Mouse (Mus musculus): Measurements from ENCODE around the gene Cbr4.

Gene Cbr4

DNA sequence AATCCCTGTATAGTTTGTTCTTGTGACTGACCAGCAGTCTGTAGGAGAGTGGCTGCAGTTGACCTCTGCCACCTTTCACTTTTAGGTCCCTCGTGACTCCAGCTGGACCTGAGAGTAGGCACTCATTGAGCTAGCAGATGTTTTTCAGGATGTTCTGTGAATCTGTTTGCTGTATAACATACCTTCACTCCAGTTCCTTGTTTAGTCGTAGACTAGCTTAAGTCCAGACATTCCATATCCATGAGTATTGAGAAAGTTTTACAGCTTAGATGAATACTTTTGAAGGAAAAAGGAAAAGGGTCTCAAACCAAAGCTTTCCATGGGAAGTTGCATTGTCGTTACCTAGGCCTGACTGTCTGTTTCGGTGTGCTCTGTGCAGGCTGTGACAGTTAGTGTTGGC is 9.6 kb downstream of the Cbr4 start:
- DNase-seq: no peak

GRCm38 (mm10) chr8:61499035-61499434 is 11.5 kb downstream of the Cbr4 start:
- peak; percentile 57 for DNase-seq

DNA sequence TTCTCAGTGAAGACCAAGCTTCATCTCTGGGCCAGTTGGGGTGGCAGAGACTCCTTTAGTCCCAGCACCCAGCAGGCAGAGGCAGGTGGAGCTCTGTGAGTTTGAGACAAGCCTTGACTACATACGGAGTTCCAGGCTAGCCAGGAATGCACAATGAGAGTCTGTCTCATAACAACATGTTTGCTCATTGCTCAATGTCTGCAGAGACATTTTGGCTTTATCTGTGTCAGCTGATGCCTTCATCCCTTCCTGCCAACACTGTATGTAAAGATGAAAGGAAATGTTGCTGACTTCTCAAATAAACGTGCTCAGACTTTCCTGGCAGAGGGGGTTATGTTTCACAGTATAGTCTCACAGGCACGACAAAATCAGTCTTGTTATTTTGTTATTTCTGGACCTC is 13.4 kb downstream of the Cbr4 start:
- no peak for DNase-seq

DNA sequence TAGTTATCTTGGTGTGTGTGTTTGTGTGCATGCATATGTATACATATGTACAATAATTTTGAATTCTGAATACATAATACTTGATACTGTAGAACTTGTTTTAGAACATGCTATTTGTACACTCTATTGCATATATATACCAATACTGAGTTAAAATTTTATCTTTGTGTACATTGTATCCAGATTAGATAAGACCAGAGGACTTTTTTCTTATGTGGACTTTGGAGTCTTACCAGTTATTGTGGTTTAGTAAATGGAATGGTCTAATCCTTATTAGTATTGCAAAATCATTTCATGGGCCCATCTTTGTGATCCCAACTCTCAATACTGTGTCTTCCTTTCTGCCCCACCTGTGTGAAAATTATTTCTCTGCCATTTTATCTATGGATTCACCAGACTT is 14.7 kb downstream of the Cbr4 start:
- DNase-seq: no peak

DNA sequence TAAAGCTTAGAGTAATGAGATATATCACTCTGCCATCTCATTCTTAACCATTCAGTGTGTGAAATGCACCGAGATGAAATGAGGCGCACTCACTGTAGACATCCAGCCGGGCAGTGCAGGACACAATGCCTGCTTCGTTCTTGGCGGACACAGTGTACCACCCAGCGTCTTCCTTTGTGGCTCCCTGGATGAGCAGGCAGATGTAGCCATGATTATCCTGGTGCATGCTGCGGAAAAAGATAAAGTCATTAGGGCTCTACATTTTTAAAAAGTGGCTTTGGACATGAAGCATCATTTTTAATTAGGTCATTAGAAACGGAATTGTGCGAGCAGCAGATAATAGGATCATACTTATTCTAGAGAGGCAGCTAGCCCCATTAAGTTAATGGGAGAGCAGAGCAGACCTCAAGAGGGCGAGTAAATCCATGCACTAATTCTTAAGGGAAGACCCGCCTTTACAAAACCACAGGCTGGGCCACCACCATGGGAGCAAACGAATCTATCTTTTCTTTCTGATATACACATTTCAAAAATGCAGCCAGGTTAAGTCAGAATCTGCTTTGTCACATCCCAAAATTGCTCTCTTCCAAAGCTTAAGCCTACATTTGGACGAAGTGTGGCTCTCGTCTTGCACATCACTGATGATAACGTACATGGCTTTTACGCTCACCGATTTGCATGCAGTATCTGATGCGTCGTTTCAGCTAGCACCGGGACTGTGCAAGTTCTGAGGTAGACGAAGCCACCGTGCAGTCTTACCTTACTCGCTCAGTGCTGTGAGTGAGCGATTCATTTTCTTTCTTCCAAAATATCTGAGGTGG is 27.8 kb downstream of the Cbr4 start:
- DNase-seq: no peak

DNA sequence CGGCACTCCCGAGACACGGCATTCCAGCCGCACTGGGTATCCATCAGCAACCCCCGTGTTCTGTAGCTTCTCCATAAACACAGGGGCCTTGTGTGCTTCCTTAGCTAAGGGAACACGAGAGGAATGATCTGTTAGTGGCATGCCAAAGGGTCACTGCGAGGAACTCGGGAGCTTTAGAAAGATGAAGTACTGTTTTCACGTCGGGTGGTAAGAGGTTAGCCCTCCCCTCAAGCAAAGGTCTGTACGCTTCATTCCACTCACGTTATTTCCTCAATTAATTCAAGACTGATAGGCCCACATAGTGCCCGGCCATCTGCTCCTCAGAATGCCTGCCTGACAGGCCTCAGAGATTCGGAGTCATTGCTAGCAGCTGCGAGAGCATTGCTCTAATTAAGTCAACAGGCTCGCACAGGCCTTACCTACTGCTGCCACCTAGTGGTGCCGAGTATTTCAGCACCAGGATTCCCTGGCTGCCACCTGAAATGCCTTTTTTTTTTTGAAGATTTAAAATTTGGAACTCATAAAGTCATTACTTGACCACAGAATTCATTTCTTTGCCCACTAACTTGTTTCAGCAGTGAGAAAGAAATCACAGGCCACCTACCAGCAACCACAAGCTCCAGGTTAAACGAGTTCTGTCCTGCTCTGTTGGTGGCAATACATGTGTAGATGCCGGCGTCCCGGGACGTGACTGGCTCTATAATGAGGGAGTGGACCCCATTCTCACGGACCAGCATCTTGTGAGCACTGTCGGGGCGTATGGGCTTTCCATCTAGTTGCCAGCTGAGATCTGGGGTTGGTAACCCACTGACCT is 28.6 kb downstream of the Cbr4 start:
- peak; percentile 89 for DNase-seq

- DNase-seq: no peak
Observed at GRCm38 (mm10) chr8:61516745-61517501, 29.4 kb downstream of the Cbr4 start.

DNA sequence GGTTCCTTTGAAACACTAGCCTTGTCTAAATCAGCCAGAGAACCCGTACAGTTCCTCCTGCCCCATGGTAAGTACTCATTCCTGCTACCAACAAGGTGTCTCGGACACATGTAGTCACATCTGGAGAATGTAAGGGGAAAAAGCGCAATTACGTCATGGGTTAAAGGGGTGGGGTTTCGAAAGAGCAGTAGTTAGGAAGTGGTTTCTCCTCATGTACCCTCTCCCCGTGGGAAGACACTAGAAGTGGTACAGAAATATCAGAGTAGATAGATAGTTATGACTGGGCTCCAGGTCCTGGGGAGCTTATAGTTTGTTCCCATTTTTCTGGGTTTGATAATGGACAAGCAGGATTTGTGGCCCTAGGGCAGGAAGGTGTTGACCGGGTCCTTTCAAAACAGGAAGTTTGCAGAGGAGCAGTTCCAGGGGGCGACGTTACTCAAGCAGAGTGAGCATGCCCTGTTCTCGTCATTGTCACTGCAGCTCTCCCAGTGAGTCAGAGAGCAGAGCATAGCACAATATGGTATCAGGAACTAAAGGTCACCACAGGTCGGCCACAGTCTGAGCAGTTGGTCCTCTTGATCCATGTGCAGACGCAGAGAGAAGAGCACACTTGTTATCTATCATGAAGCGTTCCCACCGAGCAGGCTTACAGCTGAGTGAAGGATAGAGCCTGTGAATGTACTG is 30.1 kb downstream of the Cbr4 start:
- no peak for DNase-seq

DNA sequence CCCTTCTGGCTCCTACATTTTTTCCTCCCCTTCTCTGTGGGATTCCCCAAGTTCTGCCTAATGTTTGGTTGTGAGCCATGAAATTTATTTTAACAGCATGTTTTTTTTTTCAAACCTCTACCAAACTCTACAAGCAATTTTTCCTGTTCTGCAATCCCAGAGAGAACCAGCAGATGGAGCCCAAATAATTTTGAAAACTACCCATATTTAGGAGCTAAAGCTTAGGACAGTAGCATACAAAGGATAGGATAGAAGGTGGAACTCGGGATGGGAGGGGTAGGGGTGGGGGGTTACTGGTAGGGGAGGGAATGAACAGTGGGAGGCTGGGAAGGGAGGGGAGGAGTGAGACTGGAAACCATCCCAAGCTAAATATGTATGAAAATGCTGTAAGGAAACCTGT is 34.6 kb downstream of the Cbr4 start:
- DNase-seq: peak; percentile 56

- no peak for DNase-seq
Observed at GRCm38 (mm10) chr8:61527037-61527436, 39.5 kb downstream of the Cbr4 start.

GRCm38 (mm10) chr8:61528197-61528596 is 40.7 kb downstream of the Cbr4 start:
- no peak for DNase-seq

- DNase-seq: no peak
Observed at GRCm38 (mm10) chr8:61528642-61529041, 41.1 kb downstream of the Cbr4 start.

DNA sequence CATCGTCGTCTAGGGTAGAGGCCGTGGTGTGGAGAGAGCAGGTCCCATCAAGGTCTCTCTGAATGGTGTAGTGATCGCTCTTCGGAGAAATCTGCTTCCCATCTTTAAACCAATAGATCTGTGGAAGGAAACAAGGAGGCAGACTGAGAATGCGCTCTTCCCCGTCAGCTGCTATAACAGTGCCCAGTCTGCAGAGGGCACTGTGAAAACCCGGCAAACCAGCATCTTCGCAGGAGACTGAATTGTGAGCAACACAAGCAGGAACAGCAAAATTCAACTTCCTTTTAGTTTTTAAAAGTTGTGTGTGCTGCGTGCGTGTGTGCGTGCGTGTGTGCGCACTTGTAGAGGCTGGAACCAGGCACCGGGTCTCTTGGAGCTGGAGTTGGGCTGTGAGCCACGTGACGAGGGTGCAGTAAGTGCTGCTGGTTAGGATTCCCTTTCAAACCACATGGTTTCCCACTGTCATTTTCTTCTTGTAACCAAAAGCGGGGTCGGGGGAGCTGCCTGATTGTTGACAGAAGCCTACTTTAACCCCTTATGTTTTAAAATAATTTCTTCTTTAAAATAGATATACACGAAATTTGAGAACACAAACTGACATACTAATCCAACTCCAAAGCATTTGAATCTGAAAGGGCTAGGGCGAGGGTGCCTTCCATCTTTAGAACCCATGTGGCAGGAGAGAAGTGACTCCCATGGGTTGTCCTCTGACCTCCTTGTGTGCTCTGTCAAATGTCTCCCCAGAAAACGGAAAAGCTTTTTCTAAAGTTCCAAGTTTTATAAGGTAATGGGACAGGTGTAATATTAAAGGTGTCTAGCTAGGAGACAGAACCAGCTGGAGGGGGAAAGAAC is 44.6 kb downstream of the Cbr4 start:
- no peak for DNase-seq

GRCm38 (mm10) chr8:61532831-61533230 is 45.3 kb downstream of the Cbr4 start:
- DNase-seq: no peak

- DNase-seq: peak; percentile 38
Observed at GRCm38 (mm10) chr8:61533356-61533926, 45.9 kb downstream of the Cbr4 start.

DNA sequence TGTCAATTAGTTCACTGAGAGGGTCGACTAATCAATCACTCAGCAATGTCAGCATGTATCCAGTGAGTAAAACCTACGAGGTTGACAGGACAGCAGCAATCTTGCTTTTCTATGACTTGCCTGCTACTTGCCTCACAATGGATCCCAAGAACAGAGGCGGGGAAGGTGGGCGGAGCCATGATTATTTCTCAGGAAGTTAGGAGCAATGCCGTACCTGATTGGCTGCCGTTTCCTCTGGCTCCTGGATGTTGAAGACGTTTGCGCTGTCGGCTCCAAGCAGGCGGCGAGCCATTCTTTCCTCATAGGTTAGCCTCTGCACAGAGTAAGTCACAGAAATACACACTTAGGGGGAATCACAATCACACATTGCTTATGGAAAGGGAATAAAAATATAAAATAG is 47.9 kb downstream of the Cbr4 start:
- no peak for DNase-seq

GRCm38 (mm10) chr8:61537471-61537870 is 49.9 kb downstream of the Cbr4 start:
- DNase-seq: no peak

DNA sequence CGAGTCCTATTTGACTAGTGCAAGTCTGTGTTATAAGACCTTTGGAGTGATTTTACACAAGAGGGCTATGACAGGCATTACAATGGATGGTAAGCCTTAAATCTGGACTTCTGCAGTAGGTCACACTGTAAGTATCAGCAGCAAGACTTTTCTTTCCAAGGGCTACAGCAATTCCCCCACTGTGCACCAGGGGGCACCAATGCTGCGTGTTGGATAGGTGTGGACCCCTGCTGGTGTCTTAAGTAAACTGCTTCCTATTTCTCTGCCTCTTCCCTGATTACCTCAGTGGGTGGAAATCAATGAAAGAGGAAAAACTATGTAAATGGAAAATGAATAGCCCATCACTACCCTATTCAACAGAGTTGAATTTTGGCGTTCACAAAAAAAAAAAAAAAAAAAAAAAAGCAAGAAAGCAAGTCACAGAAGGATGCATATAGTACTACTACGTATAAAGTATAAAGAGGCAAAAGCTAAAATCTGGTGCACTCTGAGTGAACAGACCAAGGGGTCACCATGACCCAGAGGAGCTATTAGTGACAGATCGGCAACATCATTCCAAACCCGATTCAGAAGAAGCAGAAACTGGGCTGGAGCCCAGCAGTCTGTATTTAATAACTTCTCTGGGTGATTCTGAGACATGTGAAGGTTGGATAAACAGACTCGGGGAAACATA is 52.4 kb downstream of the Cbr4 start:
- peak; percentile 91 for DNase-seq

DNA sequence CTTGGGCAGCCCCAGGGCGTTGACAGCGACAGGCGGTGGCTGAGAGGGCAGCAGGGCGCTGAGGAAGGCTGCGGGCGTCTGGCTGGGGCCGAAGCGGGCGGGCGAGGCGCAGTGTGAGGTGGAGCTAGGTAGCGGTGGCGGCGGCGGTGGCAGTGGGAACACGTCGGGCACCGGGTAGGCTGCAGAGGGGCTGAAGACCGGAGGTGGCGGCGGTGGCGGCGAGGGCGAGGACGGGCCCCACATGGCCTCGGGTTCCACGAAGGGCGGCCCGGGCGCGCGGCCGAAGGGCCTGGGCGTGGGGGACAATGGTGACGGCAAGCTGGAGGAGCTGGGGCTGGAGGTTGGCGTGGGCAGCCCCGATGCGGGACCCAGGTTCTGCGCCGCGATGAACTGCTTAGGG is 62.1 kb downstream of the Cbr4 start:
- DNase-seq: no peak

GRCm38 (mm10) chr8:61550006-61550748 is 62.6 kb downstream of the Cbr4 start:
- DNase-seq: no peak
